Mouse (Mus musculus): Measurements from ENCODE around the gene Phip. TPM values are rescaled to one million over a fixed set of nuclear protein-coding genes. Genes with fewer than 3 reads are reported as not detected.
A peak's percentile ranks its signal among the peaks of the same experiment; 100 is the strongest.

Phip gene
- polyA plus RNA-seq (2016; fragmentation: Nextera tagmentation; extraction: Ambion mirVana): 89.0 and 113 TPM in 2 replicates

DNA sequence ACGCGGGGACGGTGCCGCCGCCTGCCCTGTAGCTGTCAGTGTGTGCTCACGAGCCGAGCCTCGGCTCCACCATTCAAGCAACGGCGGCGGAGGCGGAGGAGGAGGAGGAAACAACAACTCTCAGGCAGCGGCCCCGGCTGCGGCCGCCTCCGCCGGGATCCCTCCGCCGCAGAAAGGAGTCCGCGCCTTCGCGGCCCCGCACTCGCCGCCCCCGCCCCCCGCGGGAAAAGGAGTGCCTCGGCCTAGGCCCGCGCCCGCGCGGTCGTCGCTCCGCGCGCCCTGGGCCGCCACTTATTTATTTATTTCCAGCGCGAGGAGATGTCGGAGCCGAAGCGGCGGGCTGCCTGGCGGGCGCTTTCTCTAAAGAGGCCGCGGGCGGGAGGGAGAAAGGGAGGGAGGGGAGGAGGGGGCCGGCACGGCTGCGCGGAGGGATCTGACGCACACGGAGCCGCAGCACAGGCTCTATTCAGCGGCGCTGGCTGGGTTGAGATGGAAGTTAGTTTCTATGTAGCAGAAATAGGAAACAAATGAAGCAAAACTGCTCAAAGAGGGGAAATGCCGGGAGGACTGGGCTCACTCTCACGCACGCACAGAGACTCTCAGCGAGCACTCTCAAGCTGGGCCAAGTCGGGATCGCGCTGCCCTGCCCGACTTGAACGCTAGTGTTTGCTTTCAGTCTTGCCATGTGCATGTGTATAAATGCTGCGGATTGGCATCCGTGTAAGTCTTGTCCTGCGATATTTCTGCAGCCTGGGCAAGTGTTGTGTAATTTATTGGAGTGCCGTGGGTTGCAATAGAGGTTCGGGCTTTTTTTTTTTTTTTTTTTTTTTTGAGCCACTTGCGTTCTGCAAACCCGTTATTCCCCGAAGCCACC, at the start of gene Phip:
TSS of gene Phip (minus strand) at position 175 of the 874 bp plus-strand sequence.
- DNase-seq (ENCODE audit: low spot score): peak; percentile 94
- H3K4me3 ChIP-seq: peak within 1 kb of the TSS; percentile 95
- no peaks in the 10 kb centered on the region for H3K27me3 ChIP-seq (ENCODE audit: insufficient read depth, poor library complexity, severe bottlenecking)
- under 1% methylated on average over 74 of the region's 79 CpGs for WGBS
- H3K36me3 ChIP-seq: peaks cover 7% of the 10 kb centered on the region
- H3K4me1 ChIP-seq (replicated peaks): peaks cover 30% of the 10 kb centered on the region
- no peaks in the 10 kb centered on the region for H3K9me3 ChIP-seq
- H3K27ac ChIP-seq: peak within 1 kb of the TSS; percentile 96

GRCm38 (mm10) chr9:83023724-83024123, 48.4 kb upstream of the Phip start:
- Histone ChIP-seq H3K9me3 (no peaks in the 10 kb centered on the region), H3K27me3 (ENCODE audit: insufficient read depth, poor library complexity, severe bottlenecking) (no peaks in the 10 kb centered on the region), H3K36me3 (no peaks in the 10 kb centered on the region), H3K4me3 (no peak overlapping the region), H3K4me1 (replicated peaks) (no peaks in the 10 kb centered on the region), H3K27ac (no peak overlapping the region)
- WGBS: 82% methylated on average over 6 of the region's 6 CpGs
- DNase-seq (ENCODE audit: low spot score): no peak

DNA sequence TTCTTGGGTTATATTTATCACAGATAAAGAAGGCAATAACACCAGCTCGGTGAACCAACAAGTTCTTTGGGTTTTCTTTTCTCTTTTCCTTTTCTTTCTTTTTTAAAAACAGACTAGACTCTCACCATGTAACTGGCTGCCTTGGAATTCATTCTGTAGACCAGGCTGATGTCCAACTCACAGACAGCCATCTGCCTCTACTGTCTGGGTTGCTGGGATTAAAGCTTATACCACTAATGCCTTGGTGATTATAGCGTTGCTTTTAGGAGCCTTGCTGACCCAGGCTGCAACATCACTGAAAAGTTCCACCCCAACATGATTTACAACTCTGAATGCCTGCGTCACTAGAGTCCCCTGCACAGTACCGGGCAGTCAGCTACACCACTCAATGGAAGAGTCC, 39.2 kb upstream of the Phip start:
- H3K36me3 ChIP-seq: no peaks in the 10 kb centered on the region
- no peak overlapping the region for H3K4me3 ChIP-seq
- H3K27ac ChIP-seq: no peak overlapping the region
- no peaks in the 10 kb centered on the region for H3K27me3 ChIP-seq (ENCODE audit: insufficient read depth, poor library complexity, severe bottlenecking)
- 91% methylated on average over 4 of the region's 4 CpGs for WGBS
- DNase-seq (ENCODE audit: low spot score): no peak
- no peaks in the 10 kb centered on the region for H3K9me3 ChIP-seq
- H3K4me1 ChIP-seq (replicated peaks): no peaks in the 10 kb centered on the region

- H3K4me1 ChIP-seq (replicated peaks): no peaks in the 10 kb centered on the region
- no peaks in the 10 kb centered on the region for H3K27me3 ChIP-seq (ENCODE audit: insufficient read depth, poor library complexity, severe bottlenecking)
- H3K27ac ChIP-seq: no peak overlapping the region
- no peaks in the 10 kb centered on the region for H3K9me3 ChIP-seq
- DNase-seq (ENCODE audit: low spot score): no peak
- H3K36me3 ChIP-seq: no peaks in the 10 kb centered on the region
- 91% methylated on average over 1 of the region's 1 CpGs for WGBS
- H3K4me3 ChIP-seq: no peak overlapping the region
Observed at GRCm38 (mm10) chr9:83008306-83008705, 33.0 kb upstream of the Phip start.

DNA sequence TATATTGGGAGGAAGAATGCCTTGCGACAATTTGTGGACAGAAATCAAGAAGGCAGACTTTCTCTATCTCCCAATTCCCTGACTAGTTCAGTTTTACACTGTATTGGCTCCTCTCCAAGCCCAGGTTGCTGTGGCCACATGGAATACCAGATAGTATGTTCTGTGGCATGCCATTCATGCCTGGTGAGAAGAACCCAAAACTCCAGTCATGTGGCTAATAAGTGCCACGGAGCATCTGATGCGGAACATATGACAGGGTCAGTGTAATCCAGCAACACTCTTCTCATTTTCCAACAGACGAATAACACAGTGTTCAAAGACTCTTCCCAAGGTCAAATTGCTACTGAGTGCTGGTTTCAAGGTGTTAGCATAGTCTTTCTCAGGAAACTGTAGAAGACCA, 26.0 kb upstream of the Phip start:
- DNase-seq (ENCODE audit: low spot score): no peak
- H3K27me3 ChIP-seq (ENCODE audit: insufficient read depth, poor library complexity, severe bottlenecking): no peaks in the 10 kb centered on the region
- WGBS: 88% methylated on average over 4 of the region's 4 CpGs

DNA sequence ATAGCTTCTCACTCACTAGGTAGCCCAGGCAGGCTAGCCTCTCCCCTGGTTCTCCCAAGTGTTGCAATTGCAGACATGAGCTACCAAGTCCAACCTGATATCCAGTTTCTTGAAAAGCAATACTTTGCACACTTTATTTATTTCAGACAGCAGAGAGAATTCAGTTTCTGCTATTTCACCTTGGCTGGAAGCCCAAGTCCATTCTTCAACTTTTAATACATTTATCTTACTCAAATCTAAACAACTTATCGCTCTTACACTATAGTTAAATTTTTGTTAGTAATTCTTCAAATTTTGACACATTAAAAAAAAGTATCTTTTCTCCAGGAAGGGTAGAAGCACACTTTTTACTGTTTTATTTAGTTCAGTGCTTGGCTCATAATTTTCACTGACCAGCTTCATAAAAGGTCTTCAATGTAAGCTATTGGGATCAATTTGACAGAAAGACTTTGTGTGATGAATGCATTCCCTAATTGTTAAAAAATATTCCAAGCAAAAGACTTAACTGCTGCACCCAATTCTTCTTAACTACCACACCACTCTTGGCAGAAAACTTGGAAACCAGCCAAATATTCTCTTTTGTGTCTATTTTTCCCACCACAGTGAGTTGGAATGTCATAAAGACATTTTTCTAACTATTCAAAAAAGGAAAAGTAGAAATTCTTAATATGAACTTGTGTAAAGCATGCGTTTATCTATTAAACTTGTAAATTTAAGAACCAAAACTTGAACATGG, 22.6 kb upstream of the Phip start:
- Histone ChIP-seq H3K27me3 (ENCODE audit: insufficient read depth, poor library complexity, severe bottlenecking) (no peaks in the 10 kb centered on the region), H3K4me3 (no peak overlapping the region), H3K9me3 (no peaks in the 10 kb centered on the region), H3K4me1 (replicated peaks) (no peaks in the 10 kb centered on the region), H3K36me3 (no peaks in the 10 kb centered on the region), H3K27ac (no peak overlapping the region)
- no peak for DNase-seq (ENCODE audit: low spot score)
- 91% methylated on average over 2 of the region's 2 CpGs for WGBS

More for the DNA sequence above, 26.0 kb upstream of the Phip start:
- no peaks in the 10 kb centered on the region for H3K36me3 ChIP-seq
- H3K4me1 ChIP-seq (replicated peaks): no peaks in the 10 kb centered on the region
- no peak overlapping the region for H3K27ac ChIP-seq
- H3K9me3 ChIP-seq: no peaks in the 10 kb centered on the region
- no peak overlapping the region for H3K4me3 ChIP-seq

GRCm38 (mm10) chr9:82976936-82977335, 1.6 kb upstream of the Phip start:
- H3K27me3 ChIP-seq (ENCODE audit: insufficient read depth, poor library complexity, severe bottlenecking): no peaks in the 10 kb centered on the region
- no peaks in the 10 kb centered on the region for H3K9me3 ChIP-seq
- H3K4me3 ChIP-seq: peak overlapping the region; percentile 95
- DNase-seq (ENCODE audit: low spot score): peak; percentile 37
- H3K4me1 ChIP-seq (replicated peaks): peaks cover 23% of the 10 kb centered on the region
- H3K27ac ChIP-seq: peak overlapping the region; percentile 96
- no peaks in the 10 kb centered on the region for H3K36me3 ChIP-seq
- WGBS: 14% methylated on average over 5 of the region's 5 CpGs

GRCm38 (mm10) chr9:82976219-82976618, 903 bp upstream of the Phip start:
- H3K9me3 ChIP-seq: no peaks in the 10 kb centered on the region
- H3K27ac ChIP-seq: peak overlapping the region; percentile 96
- WGBS: 2% methylated on average over 9 of the region's 9 CpGs
- H3K27me3 ChIP-seq (ENCODE audit: insufficient read depth, poor library complexity, severe bottlenecking): no peaks in the 10 kb centered on the region
- H3K4me1 ChIP-seq (replicated peaks): peaks cover 27% of the 10 kb centered on the region
- peaks cover 3% of the 10 kb centered on the region; the same call in 1 of the 2 replicates for H3K36me3 ChIP-seq
- peak overlapping the region; percentile 95 for H3K4me3 ChIP-seq
- no peak for DNase-seq (ENCODE audit: low spot score)

GRCm38 (mm10) chr9:82974962-82975341, 364 bp downstream of the Phip start:
- H3K9me3 ChIP-seq: no peaks in the 10 kb centered on the region
- WGBS: under 1% methylated on average over 61 of the region's 61 CpGs
- DNase-seq (ENCODE audit: low spot score): no peak

DNA sequence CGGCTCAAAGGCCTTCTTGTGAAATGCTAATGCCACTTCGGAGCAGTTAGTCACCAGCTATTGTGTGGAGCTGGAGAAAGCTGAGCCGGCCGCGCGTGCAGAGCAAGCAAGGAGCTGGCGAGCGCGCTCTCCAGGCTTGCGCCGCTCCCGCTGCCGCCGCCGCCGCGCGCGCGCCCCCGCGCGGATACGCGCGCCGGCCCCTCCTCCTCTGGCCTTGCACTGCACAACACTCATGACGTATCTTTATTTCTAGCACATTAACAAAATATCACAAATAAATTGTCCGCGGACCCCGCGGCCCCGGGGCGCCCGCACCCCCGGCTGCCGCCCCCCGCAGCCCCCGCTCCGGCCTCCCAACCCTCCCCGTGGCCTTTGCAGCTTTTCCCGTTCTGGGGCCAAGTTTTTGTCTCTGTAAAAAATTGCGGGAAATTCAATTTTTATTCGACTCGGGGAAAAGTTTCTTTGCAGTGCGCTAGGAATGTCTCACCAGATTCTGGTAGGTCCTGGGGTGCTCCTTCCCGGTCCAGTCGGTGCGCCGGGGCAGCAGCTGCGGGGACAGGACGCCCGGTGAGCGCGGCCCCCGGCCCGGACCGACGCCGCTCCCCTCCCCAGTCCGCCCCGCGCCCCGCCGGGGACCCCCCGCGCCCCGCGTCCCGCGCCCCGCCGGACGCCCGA, 992 bp downstream of the Phip start:
- H3K36me3 ChIP-seq: peaks cover 13% of the 10 kb centered on the region
- peak overlapping the region; percentile 95 for H3K4me3 ChIP-seq
- peak overlapping the region; percentile 96 for H3K27ac ChIP-seq
- WGBS: under 1% methylated on average over 75 of the region's 75 CpGs
- no peaks in the 10 kb centered on the region for H3K9me3 ChIP-seq
- H3K4me1 ChIP-seq (replicated peaks): peaks cover 33% of the 10 kb centered on the region
- no peaks in the 10 kb centered on the region for H3K27me3 ChIP-seq (ENCODE audit: insufficient read depth, poor library complexity, severe bottlenecking)
- peak; percentile 91 for DNase-seq (ENCODE audit: low spot score)

More at GRCm38 (mm10) chr9:82974962-82975341, 364 bp downstream of the Phip start:
- Histone ChIP-seq H3K36me3 (peaks cover 11% of the 10 kb centered on the region), H3K4me1 (replicated peaks) (peaks cover 33% of the 10 kb centered on the region), H3K4me3 (peak overlapping the region; percentile 95), H3K27me3 (ENCODE audit: insufficient read depth, poor library complexity, severe bottlenecking) (no peaks in the 10 kb centered on the region), H3K27ac (peak overlapping the region; percentile 96)

GRCm38 (mm10) chr9:82973321-82973892, 1.9 kb downstream of the Phip start:
- Histone ChIP-seq H3K36me3 (peaks cover 21% of the 10 kb centered on the region), H3K4me1 (replicated peaks) (peaks cover 33% of the 10 kb centered on the region), H3K27me3 (ENCODE audit: insufficient read depth, poor library complexity, severe bottlenecking) (no peaks in the 10 kb centered on the region), H3K9me3 (no peaks in the 10 kb centered on the region), H3K4me3 (peak overlapping the region; percentile 95), H3K27ac (peak overlapping the region; percentile 96)
- DNase-seq (ENCODE audit: low spot score): peak; percentile 13
- WGBS: 47% methylated on average over 8 of the region's 8 CpGs

DNA sequence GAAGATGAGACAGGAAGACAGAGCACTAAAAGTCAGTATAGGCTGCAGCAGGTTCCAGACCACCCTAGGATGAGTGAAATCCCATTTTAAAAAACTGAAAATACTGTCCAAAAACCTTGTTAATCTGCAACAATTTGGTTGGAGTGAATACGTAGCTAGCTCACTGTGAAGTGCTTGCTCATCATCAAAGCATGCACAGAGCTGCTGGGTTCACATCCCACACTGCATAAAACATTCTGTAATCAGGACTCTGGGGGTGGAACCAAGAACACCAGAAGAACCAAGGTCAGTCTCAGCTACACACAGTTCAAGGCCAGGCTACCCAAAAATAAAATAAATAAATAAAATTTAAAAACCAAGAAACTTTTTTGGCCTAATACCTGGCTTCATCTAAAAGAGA, 3.9 kb downstream of the Phip start:
- Histone ChIP-seq H3K4me3 (no peak overlapping the region), H3K27me3 (ENCODE audit: insufficient read depth, poor library complexity, severe bottlenecking) (no peaks in the 10 kb centered on the region), H3K27ac (no peak overlapping the region), H3K4me1 (replicated peaks) (peaks cover 24% of the 10 kb centered on the region), H3K36me3 (peaks cover 22% of the 10 kb centered on the region), H3K9me3 (no peaks in the 10 kb centered on the region)
- 81% methylated on average over 1 of the region's 1 CpGs for WGBS
- no peak for DNase-seq (ENCODE audit: low spot score)
